Mouse (Mus musculus): ENCODE data around the gene 1810043G02Rik. TPM values are rescaled to one million over a fixed set of nuclear protein-coding genes. Genes with fewer than 3 reads are reported as not detected.
A peak's percentile ranks its signal among the peaks of the same experiment; 100 is the strongest.
"Not testable (repeated sequence)": the region's sequence is repeated elsewhere in the genome, so short reads cannot be mapped to it uniquely, and the experiment has no call there.

Gene 1810043G02Rik
- total and polyA plus RNA-seq, 2 experiments from 2014 or later = 61.7 to 66.2 TPM

DNA sequence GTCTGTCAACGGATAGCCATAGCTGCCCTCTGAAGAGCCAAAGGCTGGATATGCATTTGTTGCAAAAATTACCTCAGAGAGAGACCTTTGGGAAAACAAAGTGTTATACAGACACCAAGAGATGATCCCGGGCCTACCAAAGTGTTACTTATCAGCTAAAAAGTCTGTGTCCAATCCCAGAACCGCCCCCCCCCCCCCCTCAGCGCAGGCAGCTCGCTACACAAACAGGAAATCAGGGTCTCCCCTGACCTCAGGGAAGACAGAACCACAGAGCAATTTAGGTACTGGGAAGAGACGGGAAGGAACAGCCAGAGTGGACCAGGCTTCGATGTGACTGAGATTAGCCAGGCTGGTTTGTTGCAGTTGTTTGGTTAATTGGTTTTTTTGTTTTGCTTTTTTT, 28.9 kb downstream of the 1810043G02Rik start:
- peaks cover 9% of the 10 kb centered on the region; the same call in 1 of the 2 replicates for H3K36me3 ChIP-seq (ENCODE audit: insufficient read depth, low read length)
- H3K27me3 ChIP-seq (ENCODE audit: insufficient read depth, low read length) = no peaks in the 10 kb centered on the region
- peak overlapping the region; percentile 77; the same call in 1 of the 2 replicates for H3K9ac ChIP-seq (replicated peaks; ENCODE audit: low read length, poor library complexity, severe bottlenecking)
- no peaks in the 10 kb centered on the region for H3K9me3 ChIP-seq (ENCODE audit: low read length)
- H3K4me1 ChIP-seq (ENCODE audit: insufficient read depth, low read length) = peaks cover 22% of the 10 kb centered on the region
- H3K27ac ChIP-seq (ENCODE audit: low read depth, low read length) = no peak overlapping the region
- DNase-seq (ENCODE audit: low spot score) = no peak
- H3K4me3 ChIP-seq (ENCODE audit: low read depth, low read length) = no peak overlapping the region
- WGBS = 62% methylated on average over 7 of the region's 7 CpGs
- H3K4me2 ChIP-seq (ENCODE audit: low read depth, low read length, poor library complexity, severe bottlenecking) = no peak overlapping the region
- ATAC-seq (ENCODE audit: low FRiP score) = no peak
- TF ChIP-seq CTCF (IDR thresholded peaks at IDR 0.05) = no peak

- H3K27ac ChIP-seq (ENCODE audit: low read depth, low read length) = no peak overlapping the region
- H3K27me3 ChIP-seq (ENCODE audit: insufficient read depth, low read length) = no peaks in the 10 kb centered on the region
- peak overlapping the region; percentile 81 for H3K4me3 ChIP-seq (ENCODE audit: low read depth, low read length)
- peak overlapping the region; percentile 77 for H3K9ac ChIP-seq (replicated peaks; ENCODE audit: low read length, poor library complexity, severe bottlenecking)
- DNase-seq (ENCODE audit: low spot score) = no peak
- peaks cover 22% of the 10 kb centered on the region for H3K4me1 ChIP-seq (ENCODE audit: insufficient read depth, low read length)
- WGBS = 73% methylated on average over 3 of the region's 3 CpGs
- H3K4me2 ChIP-seq (ENCODE audit: low read depth, low read length, poor library complexity, severe bottlenecking) = peak overlapping the region; percentile 81
- no peak for TF ChIP-seq CTCF (IDR thresholded peaks at IDR 0.05)
- H3K9me3 ChIP-seq (ENCODE audit: low read length) = no peaks in the 10 kb centered on the region
- H3K36me3 ChIP-seq (ENCODE audit: insufficient read depth, low read length) = peaks cover 3% of the 10 kb centered on the region; the same call in 1 of the 2 replicates
- no peak for ATAC-seq (ENCODE audit: low FRiP score)
These were observed 29.8 kb downstream of the 1810043G02Rik start for GRCm38 (mm10) chr10:78008169-78008568.

DNA sequence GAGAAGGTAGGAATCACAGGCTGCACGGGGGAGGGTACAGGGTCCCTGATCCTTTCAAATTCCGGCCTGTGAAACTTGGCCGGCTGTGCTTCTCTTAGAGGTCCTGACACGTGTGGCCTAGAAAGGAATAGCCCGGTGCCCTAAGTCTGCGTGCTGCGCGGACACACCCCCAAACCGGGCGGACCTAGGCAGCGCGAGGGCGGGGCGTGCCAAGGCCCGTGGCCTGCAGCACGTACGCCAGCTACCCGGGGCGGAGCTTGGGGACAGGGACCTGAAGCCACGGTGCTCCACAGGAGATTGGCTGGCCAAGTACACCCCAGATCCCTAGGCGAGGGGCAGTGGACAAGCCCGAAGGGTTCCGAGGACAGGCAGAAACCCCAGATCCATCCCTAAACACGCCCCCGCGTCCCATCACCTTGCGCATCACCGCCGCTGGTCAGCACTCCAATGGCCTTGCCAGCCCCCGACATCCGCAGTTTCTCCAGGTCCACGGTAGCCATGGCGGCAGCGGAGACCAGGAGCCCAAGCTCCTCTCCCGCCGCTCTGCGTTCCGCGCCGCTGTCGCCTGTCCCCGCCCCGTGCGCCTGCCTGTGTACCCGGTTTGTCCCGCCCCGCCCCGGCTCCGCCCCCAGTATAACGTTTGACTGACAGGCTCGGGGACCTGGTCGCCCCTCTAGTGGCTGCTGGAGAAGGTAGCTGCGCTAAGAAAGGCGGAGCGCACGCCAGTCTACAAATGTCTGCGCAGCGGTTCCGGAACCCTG, 31.0 kb downstream of the 1810043G02Rik start:
- Histone ChIP-seq H3K9me3 (ENCODE audit: low read length) (no peaks in the 10 kb centered on the region), H3K27me3 (ENCODE audit: insufficient read depth, low read length) (no peaks in the 10 kb centered on the region), H3K4me3 (ENCODE audit: low read depth, low read length) (peak overlapping the region; percentile 81), H3K27ac (ENCODE audit: low read depth, low read length) (peak overlapping the region; percentile 83), H3K36me3 (ENCODE audit: insufficient read depth, low read length) (peaks cover 3% of the 10 kb centered on the region; the same call in 1 of the 2 replicates), H3K4me1 (ENCODE audit: insufficient read depth, low read length) (peaks cover 22% of the 10 kb centered on the region), H3K4me2 (ENCODE audit: low read depth, low read length, poor library complexity, severe bottlenecking) (peak overlapping the region; percentile 81), H3K9ac (replicated peaks; ENCODE audit: low read length, poor library complexity, severe bottlenecking) (peak overlapping the region; percentile 77)
- DNase-seq (ENCODE audit: low spot score) = peak; percentile 94
- TF ChIP-seq CTCF (IDR thresholded peaks at IDR 0.05) = peak; percentile 79
- under 1% methylated on average over 59 of the region's 59 CpGs for WGBS
- ATAC-seq (ENCODE audit: low FRiP score) = peak; percentile 96

GRCm38 (mm10) chr10:78009945-78010293, 31.6 kb downstream of the 1810043G02Rik start, which contains the start of gene Pfkl:
Gene Pfkl (minus strand): TSS chr10:78010083.
- no peaks in the 10 kb centered on the region for H3K9me3 ChIP-seq (ENCODE audit: low read length)
- H3K27ac ChIP-seq (ENCODE audit: low read depth, low read length) = peak within 1 kb of the TSS; percentile 83
- DNase-seq (ENCODE audit: low spot score) (no peak), ATAC-seq (ENCODE audit: low FRiP score) (no peak)
- no peaks in the 10 kb centered on the region for H3K36me3 ChIP-seq (ENCODE audit: insufficient read depth, low read length)
- no peak for TF ChIP-seq CTCF (IDR thresholded peaks at IDR 0.05)
- H3K9ac ChIP-seq (replicated peaks; ENCODE audit: low read length, poor library complexity, severe bottlenecking) = peak within 1 kb of the TSS; percentile 77
- H3K4me2 ChIP-seq (ENCODE audit: low read depth, low read length, poor library complexity, severe bottlenecking) = peak within 1 kb of the TSS; percentile 81
- peaks cover 22% of the 10 kb centered on the region for H3K4me1 ChIP-seq (ENCODE audit: insufficient read depth, low read length)
- peak within 1 kb of the TSS; percentile 81 for H3K4me3 ChIP-seq (ENCODE audit: low read depth, low read length)
- no peaks in the 10 kb centered on the region for H3K27me3 ChIP-seq (ENCODE audit: insufficient read depth, low read length)
- under 1% methylated on average over 9 of the region's 9 CpGs for WGBS

GRCm38 (mm10) chr10:78010335-78010734, 32.0 kb downstream of the 1810043G02Rik start:
- Histone ChIP-seq H3K4me2 (ENCODE audit: low read depth, low read length, poor library complexity, severe bottlenecking) (peak overlapping the region; percentile 24; the same call in 1 of the 2 replicates), H3K36me3 (ENCODE audit: insufficient read depth, low read length) (no peaks in the 10 kb centered on the region), H3K4me1 (ENCODE audit: insufficient read depth, low read length) (peaks cover 22% of the 10 kb centered on the region), H3K9ac (replicated peaks; ENCODE audit: low read length, poor library complexity, severe bottlenecking) (no peak overlapping the region), H3K9me3 (ENCODE audit: low read length) (no peaks in the 10 kb centered on the region), H3K27me3 (ENCODE audit: insufficient read depth, low read length) (no peaks in the 10 kb centered on the region), H3K4me3 (ENCODE audit: low read depth, low read length) (no peak overlapping the region), H3K27ac (ENCODE audit: low read depth, low read length) (no peak overlapping the region)
- no peak for DNase-seq (ENCODE audit: low spot score)
- WGBS = 16% methylated on average over 10 of the region's 10 CpGs
- TF ChIP-seq CTCF (IDR thresholded peaks at IDR 0.05) = no peak
- ATAC-seq (ENCODE audit: low FRiP score) = no peak

DNA sequence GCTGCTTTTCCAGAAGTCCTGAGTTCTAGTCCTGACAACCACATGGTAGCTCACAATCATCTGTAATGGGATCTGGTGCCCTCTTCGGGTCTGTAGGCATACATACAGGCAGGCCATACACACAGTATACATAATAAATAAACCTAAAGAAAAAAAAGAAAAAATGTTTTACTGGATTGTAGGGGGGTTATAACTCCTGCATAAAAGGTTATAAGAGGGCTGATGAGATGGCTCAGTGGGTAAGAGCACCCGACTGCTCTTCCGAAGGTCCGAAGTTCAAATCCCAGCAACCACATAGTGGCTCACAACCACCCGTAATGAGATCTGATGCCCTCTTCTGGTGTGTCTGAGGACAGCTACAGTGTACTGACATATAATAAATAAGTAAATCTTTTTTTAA, 32.8 kb downstream of the 1810043G02Rik start:
- not testable (repeated sequence) for H3K9ac ChIP-seq (replicated peaks; ENCODE audit: low read length, poor library complexity, severe bottlenecking); DNase-seq (ENCODE audit: low spot score); H3K4me3 ChIP-seq (ENCODE audit: low read depth, low read length); H3K36me3 ChIP-seq (ENCODE audit: insufficient read depth, low read length); ATAC-seq (ENCODE audit: low FRiP score); H3K9me3 ChIP-seq (ENCODE audit: low read length); H3K4me2 ChIP-seq (ENCODE audit: low read depth, low read length, poor library complexity, severe bottlenecking); H3K27ac ChIP-seq (ENCODE audit: low read depth, low read length); H3K27me3 ChIP-seq (ENCODE audit: insufficient read depth, low read length)
- peaks cover 18% of the 10 kb centered on the region for H3K4me1 ChIP-seq (ENCODE audit: insufficient read depth, low read length)
- peak; percentile 16 for TF ChIP-seq CTCF (IDR thresholded peaks at IDR 0.05)
- WGBS = 94% methylated on average over 5 of the region's 5 CpGs
